Mouse (Mus musculus) granulocyte monocyte progenitor cell, adult 5-6 weeks (primary cell): ENCODE data around the gene Bpifa1. TPM values are rescaled to one million over a fixed set of nuclear protein-coding genes. Genes with fewer than 3 reads are reported as not detected.

Experiments
- ATAC-seq: replicated peaks from 2 replicates; pipeline ENCODE4 v1.8.0; 2016; ENCODE audit warnings: mild to moderate bottlenecking, moderate TSS enrichment, inconsistent platforms; ENCODE audit not compliant: poor library complexity, severe bottlenecking
- total RNA-seq, 2 experiments: library from RNA; stranded (forward) in 1 of 2; stranded (reverse) in 1 of 2; fragments of 200-712, 200-1000 nt in 1 of 2; fragments of >200 nt in 1 of 2; fragmentation: Nextera tagmentation in 1 of 2; gene quantifications; 2 replicates each; pipeline ENCODE4 v1.2.3; 2014 to 2017

Gene Bpifa1
- total RNA-seq, 2 experiments from 2014 or later: not detected

- ATAC-seq: no peak
Measured at GRCm38 (mm10) chr2:154193994-154194504, 51.4 kb downstream of the Bpifa1 start.

GRCm38 (mm10) chr2:154197036-154197435 lies 54.4 kb downstream of the Bpifa1 start:
- ATAC-seq: no peak

Other genes with a start within 250 kb of the Bpifa1 start
- not detected in 2 replicates for gene Bpifb6, start 242.5 kb upstream of the Bpifa1 start, total RNA-seq (2014; fragmentation: Nextera tagmentation)
- gene Bpifb6, start 242.5 kb upstream of the Bpifa1 start, total RNA-seq (2017): not detected in 2 replicates
- gene Bpifb3, start 224.7 kb upstream of the Bpifa1 start, total RNA-seq (2014; fragmentation: Nextera tagmentation): 1.4 TPM in 1 of 2 replicates, not detected in the other
- not detected in 2 replicates for gene Bpifb3, start 224.7 kb upstream of the Bpifa1 start, total RNA-seq (2017)
- gene Bpifb4, start 204.7 kb upstream of the Bpifa1 start, total RNA-seq (2014; fragmentation: Nextera tagmentation): not detected in 2 replicates
- not detected in 2 replicates for gene Bpifb4, start 204.7 kb upstream of the Bpifa1 start, total RNA-seq (2017)
- not detected in 2 replicates for gene Bpifa6, start 167.9 kb upstream of the Bpifa1 start, total RNA-seq (2014; fragmentation: Nextera tagmentation)
- not detected in 2 replicates for gene Bpifa6, start 167.9 kb upstream of the Bpifa1 start, total RNA-seq (2017)
- not detected in 2 replicates for gene Bpifa2, start 134.6 kb upstream of the Bpifa1 start, total RNA-seq (2014; fragmentation: Nextera tagmentation)
- not detected in 2 replicates for gene Bpifa2, start 134.6 kb upstream of the Bpifa1 start, total RNA-seq (2017)
- gene Bpifa3, start 12.5 kb upstream of the Bpifa1 start, total RNA-seq (2014; fragmentation: Nextera tagmentation): not detected in 2 replicates
- not detected in 2 replicates for gene Bpifa3, start 12.5 kb upstream of the Bpifa1 start, total RNA-seq (2017)
- gene Bpifa5, start 19.7 kb downstream of the Bpifa1 start, total RNA-seq (2014; fragmentation: Nextera tagmentation): not detected in 2 replicates
- gene Bpifa5, start 19.7 kb downstream of the Bpifa1 start, total RNA-seq (2017): not detected in 2 replicates
- not detected in 2 replicates for gene Bpifb1, start 47.9 kb downstream of the Bpifa1 start, total RNA-seq (2014; fragmentation: Nextera tagmentation)
- not detected in 2 replicates for gene Bpifb1, start 47.9 kb downstream of the Bpifa1 start, total RNA-seq (2017)
- not detected in 2 replicates for gene Bpifb5, start 80.9 kb downstream of the Bpifa1 start, total RNA-seq (2014; fragmentation: Nextera tagmentation)
- gene Bpifb5, start 80.9 kb downstream of the Bpifa1 start, total RNA-seq (2017): 2.0 TPM in 1 of 2 replicates, not detected in the other
- not detected in 2 replicates for gene Bpifb9a, start 115.0 kb downstream of the Bpifa1 start, total RNA-seq (2014; fragmentation: Nextera tagmentation)
- gene Bpifb9a, start 115.0 kb downstream of the Bpifa1 start, total RNA-seq (2017): not detected in 2 replicates
- not detected in 2 replicates for gene Bpifb9b, start 164.3 kb downstream of the Bpifa1 start, total RNA-seq (2014; fragmentation: Nextera tagmentation)
- not detected in 2 replicates for gene Bpifb9b, start 164.3 kb downstream of the Bpifa1 start, total RNA-seq (2017)
- 10.7 and 15.4 TPM in 2 replicates for gene Cdk5rap1, start 230.1 kb downstream of the Bpifa1 start, total RNA-seq (2014; fragmentation: Nextera tagmentation)
- 15.6 and 16.1 TPM in 2 replicates for gene Cdk5rap1, start 230.1 kb downstream of the Bpifa1 start, total RNA-seq (2017)